Mouse (Mus musculus) embryonic facial prominence, embryonic 13.5 days (tissue): ENCODE results near the gene Rgs10. TPM values are rescaled to one million over a fixed set of nuclear protein-coding genes. Genes with fewer than 3 reads are reported as not detected.

ENCODE experiments used
- ATAC-seq: fragments of 200-750 bp; cut with Nextera tagmentation; 2 replicates; pipeline ENCODE4 v1.8.0; 2017; ENCODE audit warnings: low read depth; ENCODE audit not compliant: insufficient number of reproducible peaks, insufficient read depth, low FRiP score, low TSS enrichment
- H3K27ac ChIP-seq: fragments of 300-500 bp; sonication (generic); 2 replicates; pipeline ENCODE4 v1.5.1; 2015; ENCODE audit warnings: moderate library complexity, mild to moderate bottlenecking, inconsistent platforms
- H3K27me3 ChIP-seq: fragments of 300-500 bp; sonication (generic); 2 replicates; pipeline ENCODE4 v1.6.1; 2015; ENCODE audit warnings: mild to moderate bottlenecking, inconsistent platforms
- H3K36me3 ChIP-seq: fragments of 300-500 bp; sonication (generic); 2 replicates; pipeline ENCODE4 v1.6.1; 2015; ENCODE audit warnings: mild to moderate bottlenecking, inconsistent platforms
- H3K4me1 ChIP-seq: fragments of 300-500 bp; sonication (generic); 2 replicates; pipeline ENCODE4 v1.6.1; 2015; ENCODE audit warnings: inconsistent platforms
- H3K4me2 ChIP-seq: fragments of 300-500 bp; sonication (generic); 2 replicates; pipeline ENCODE4 v1.6.1; 2015; ENCODE audit warnings: moderate library complexity, mild to moderate bottlenecking, inconsistent platforms
- H3K4me3 ChIP-seq: fragments of 300-500 bp; sonication (generic); 2 replicates; pipeline ENCODE4 v1.5.1; 2015; ENCODE audit warnings: mild to moderate bottlenecking, inconsistent platforms
- H3K9ac ChIP-seq: fragments of 300-500 bp; sonication (generic); 2 replicates; pipeline ENCODE4 v1.6.1; 2015; ENCODE audit warnings: mild to moderate bottlenecking, inconsistent platforms
- H3K9me3 ChIP-seq: fragments of 300-500 bp; sonication (generic); 2 replicates; pipeline ENCODE4 v1.6.1; 2016; ENCODE audit warnings: inconsistent platforms
- WGBS: fragments of 180-500 bp; shearing (Covaris S2); methylation state at CpG from one replicate; pipeline ENCODE4 v1.1.7; 2015; ENCODE audit warnings: mixed read lengths; 5-methylcytosine and 5-hydroxymethylcytosine counted together
- polyA plus RNA-seq: library from polyadenylated mRNA; unstranded; fragments of >200 nt; fragmentation: Nextera tagmentation; extraction: Ambion mirVana; gene quantifications from 2 replicates; pipeline ENCODE4 v1.2.1, GENCODE M21; 2015

Rgs10 gene
- polyA plus RNA-seq, 1 experiment from 2014 or later, result 12.3 TPM

DNA sequence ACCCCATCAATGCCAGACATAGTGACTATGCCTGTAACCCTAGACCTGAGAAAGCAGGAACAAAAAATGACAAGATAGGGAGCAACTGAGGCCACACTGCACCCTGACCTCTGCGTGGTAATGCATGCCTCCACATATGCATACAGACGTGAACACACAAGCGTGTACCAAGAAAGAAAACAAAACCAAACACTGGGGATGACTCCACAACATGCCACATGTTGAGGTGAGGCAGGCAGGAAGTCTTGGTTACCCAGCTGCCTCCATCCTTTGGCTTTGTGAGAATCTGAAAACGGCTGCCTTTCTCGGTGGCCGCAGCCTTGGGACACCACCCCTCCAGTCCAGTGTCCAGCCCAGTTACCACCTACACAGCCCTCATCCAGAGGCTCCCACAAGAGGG, 49.7 kb downstream of the Rgs10 start:
- Histone ChIP-seq H3K9me3 (no peaks in the 10 kb centered on the region), H3K36me3 (no peaks in the 10 kb centered on the region), H3K27me3 (no peaks in the 10 kb centered on the region), H3K27ac (no peak overlapping the region), H3K4me1 (no peaks in the 10 kb centered on the region), H3K9ac (no peak overlapping the region), H3K4me3 (no peak overlapping the region), H3K4me2 (no peak overlapping the region)
- 91% methylated on average over 6 of the region's 6 CpGs for WGBS
- ATAC-seq, result no peak

DNA sequence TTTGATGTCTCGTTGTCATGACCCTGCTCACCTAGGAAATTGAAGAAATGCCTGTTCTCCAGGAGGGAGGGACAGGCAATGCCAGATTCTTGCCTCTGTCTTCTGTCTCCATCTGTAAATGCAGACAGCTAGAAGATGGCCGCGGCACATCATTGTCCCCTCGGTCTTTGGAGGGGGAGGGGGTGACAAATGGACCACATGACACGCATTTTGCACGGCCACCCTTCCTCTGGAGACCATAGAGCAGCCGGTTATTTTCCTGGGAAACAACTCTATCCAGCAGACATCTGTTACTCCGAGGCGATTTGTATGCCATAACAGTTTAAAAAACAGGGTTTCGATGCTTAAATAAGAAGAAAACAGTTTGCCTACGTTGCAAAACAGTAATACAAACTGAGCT, 51.9 kb downstream of the Rgs10 start:
- Histone ChIP-seq H3K4me3 (no peak overlapping the region), H3K36me3 (no peaks in the 10 kb centered on the region), H3K4me2 (no peak overlapping the region), H3K27ac (no peak overlapping the region), H3K4me1 (peaks cover 7% of the 10 kb centered on the region), H3K9me3 (no peaks in the 10 kb centered on the region), H3K9ac (no peak overlapping the region), H3K27me3 (no peaks in the 10 kb centered on the region)
- no peak for ATAC-seq
- 67% methylated on average over 11 of the region's 11 CpGs for WGBS

DNA sequence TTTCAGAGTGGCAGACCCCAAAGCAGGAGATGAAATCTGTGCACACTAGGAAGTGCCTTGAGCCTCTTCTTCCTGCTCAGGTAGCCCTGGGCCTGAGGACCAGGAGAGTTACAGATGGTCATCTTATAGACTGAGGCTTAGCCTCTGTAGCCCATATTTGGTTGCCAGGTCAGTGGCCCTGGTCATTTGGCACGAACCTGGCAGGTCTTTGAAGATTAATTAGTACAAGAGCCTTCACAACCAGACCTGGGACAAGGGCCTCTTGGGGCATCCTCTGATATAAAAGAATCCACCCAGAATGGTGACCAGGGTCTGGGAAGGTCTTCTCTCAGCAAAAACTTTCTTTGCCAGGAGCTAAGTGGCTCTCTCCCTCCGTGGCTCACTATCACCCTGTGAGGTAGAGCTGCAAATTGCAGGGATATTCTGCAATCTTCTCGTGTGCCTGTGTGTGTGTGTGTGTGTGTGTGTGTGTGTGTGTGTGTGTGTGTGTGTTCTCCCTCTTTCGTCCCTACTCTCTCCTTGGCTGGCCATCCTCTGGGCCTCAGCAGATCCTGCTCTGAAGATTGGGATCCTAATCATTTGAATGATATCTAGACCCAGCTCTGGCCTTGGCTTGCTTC, 53.4 kb downstream of the Rgs10 start:
- no peaks in the 10 kb centered on the region for H3K27me3 ChIP-seq
- H3K4me1 ChIP-seq, result peaks cover 7% of the 10 kb centered on the region
- H3K9me3 ChIP-seq, result no peaks in the 10 kb centered on the region
- no peak overlapping the region for H3K9ac ChIP-seq
- ATAC-seq, result no peak
- H3K36me3 ChIP-seq, result no peaks in the 10 kb centered on the region
- H3K27ac ChIP-seq, result no peak overlapping the region
- no peak overlapping the region for H3K4me2 ChIP-seq
- 61% methylated on average over 3 of the region's 4 CpGs for WGBS
- H3K4me3 ChIP-seq, result no peak overlapping the region

DNA sequence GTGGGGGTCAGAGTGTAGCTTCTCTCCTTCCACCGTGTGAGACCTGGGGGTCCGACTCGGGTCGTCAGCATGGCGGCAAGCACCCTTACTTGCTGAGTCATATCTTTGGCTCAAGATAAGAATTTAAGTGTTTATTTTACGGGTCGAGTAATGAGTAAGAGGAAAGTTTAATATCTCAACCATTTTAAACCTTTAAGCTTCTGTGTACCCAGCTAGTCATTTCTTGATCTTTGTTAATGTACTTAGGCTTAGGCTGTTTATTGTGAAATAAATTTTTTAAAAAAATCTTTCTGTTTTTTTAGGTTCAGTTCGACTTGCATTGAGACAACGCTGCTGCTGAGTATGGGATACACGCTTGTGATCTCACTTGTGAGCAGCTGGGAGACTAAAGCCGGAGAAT, 54.0 kb downstream of the Rgs10 start:
- Histone ChIP-seq H3K4me3 (no peak overlapping the region), H3K9ac (no peak overlapping the region), H3K9me3 (no peaks in the 10 kb centered on the region), H3K36me3 (no peaks in the 10 kb centered on the region), H3K4me2 (no peak overlapping the region), H3K4me1 (peaks cover 7% of the 10 kb centered on the region), H3K27me3 (no peaks in the 10 kb centered on the region), H3K27ac (no peak overlapping the region)
- no peak for ATAC-seq
- 89% methylated on average over 11 of the region's 11 CpGs for WGBS

DNA sequence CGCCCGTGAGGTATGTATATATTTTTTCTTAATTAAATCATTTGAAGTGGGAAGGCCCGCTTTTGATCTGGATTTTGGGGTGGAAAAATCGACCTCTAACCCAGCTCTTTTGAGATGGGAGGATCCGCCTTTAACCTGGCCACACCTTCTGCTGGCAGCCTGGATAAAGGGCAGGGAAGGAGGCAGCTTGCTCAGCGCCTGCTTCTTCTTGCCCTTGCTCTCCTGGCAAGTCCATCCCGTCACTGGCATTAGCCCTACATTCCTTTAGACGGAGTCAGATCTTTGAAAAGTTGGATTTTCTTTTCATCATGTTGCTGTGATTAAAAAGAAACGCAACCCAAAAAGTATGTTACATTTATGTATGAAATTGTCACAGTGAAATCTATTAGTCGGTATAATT, 54.8 kb downstream of the Rgs10 start:
- Histone ChIP-seq H3K4me3 (no peak overlapping the region), H3K4me2 (no peak overlapping the region), H3K9ac (no peak overlapping the region), H3K9me3 (no peaks in the 10 kb centered on the region), H3K4me1 (peaks cover 7% of the 10 kb centered on the region), H3K27ac (no peak overlapping the region), H3K36me3 (no peaks in the 10 kb centered on the region), H3K27me3 (no peaks in the 10 kb centered on the region)
- 40% methylated on average over 10 of the region's 10 CpGs for WGBS
- ATAC-seq, result no peak

DNA sequence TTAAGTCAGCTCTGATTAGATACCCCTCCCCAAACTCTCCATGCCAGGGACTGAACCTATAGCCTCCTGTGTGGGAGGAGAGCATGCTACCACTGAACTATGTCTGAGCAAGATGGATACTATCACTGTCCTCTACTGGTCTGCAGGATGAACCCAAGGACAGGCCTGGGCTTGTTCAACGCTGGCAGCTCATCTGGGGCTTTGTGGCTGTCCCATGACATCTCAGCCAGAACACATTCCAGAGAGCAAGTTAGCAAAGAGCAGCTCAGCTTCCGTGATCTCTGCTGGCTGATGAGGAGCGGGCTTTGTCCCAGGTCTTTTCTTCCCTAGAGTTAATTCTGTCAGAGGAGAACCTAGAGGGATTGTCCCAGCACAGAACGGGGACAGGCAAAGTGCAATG, 55.6 kb downstream of the Rgs10 start:
- Histone ChIP-seq H3K4me3 (no peak overlapping the region), H3K36me3 (no peaks in the 10 kb centered on the region), H3K9ac (no peak overlapping the region), H3K4me2 (no peak overlapping the region), H3K27ac (no peak overlapping the region), H3K27me3 (no peaks in the 10 kb centered on the region), H3K9me3 (no peaks in the 10 kb centered on the region), H3K4me1 (peaks cover 7% of the 10 kb centered on the region)
- 59% methylated on average over 4 of the region's 4 CpGs for whole genome bisulfite sequencing
- no peak for ATAC-seq

DNA sequence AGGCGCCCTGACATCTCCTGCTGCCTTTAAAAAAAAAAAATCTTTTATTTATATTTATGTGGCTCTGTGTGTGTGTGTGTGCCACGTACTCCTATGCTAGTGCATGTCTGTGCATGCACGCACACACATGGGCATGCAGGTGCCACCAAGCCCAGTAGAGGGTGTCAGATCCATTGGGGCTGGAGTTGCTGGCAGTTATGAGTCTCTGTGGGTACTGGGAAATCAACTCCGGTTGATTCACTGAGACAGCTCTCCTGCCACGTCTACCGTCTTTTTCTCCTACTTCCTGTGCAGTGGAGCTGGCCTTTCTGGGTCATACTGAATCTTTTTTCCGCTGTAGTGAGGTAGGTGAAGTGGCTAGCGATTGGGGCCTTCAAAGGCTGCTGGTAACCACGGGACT, 58.8 kb downstream of the Rgs10 start:
- Histone ChIP-seq H3K4me2 (no peak overlapping the region), H3K4me1 (peaks cover 13% of the 10 kb centered on the region), H3K27ac (no peak overlapping the region), H3K27me3 (no peaks in the 10 kb centered on the region), H3K36me3 (no peaks in the 10 kb centered on the region), H3K9me3 (no peaks in the 10 kb centered on the region), H3K9ac (no peak overlapping the region), H3K4me3 (no peak overlapping the region)
- ATAC-seq, result no peak
- 77% methylated on average over 9 of the region's 9 CpGs for WGBS

DNA sequence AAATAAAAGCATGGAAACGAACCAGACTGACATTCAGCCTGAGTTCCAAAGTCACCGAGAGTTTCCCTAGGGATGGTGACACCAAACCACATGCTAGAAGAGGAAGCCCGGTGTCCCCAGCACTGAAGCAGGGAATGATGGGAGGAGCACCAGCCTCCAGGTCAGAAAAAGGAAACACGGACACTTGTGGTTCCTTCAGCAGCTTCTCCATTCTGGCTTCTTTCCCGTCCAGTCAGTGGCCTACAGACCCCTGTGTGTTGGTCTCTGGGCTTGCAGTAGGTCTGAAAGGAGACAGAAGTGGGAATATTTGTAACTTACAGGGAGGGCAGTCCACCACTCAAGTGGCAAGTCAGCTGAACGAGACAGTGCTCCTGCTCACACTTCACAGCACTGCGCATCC, 59.4 kb downstream of the Rgs10 start:
- Histone ChIP-seq H3K9ac (no peak overlapping the region), H3K27ac (no peak overlapping the region), H3K9me3 (no peaks in the 10 kb centered on the region), H3K4me2 (no peak overlapping the region), H3K27me3 (no peaks in the 10 kb centered on the region), H3K4me1 (peaks cover 13% of the 10 kb centered on the region), H3K36me3 (no peaks in the 10 kb centered on the region), H3K4me3 (no peak overlapping the region)
- no peak for ATAC-seq
- whole genome bisulfite sequencing, result 74% methylated on average over 7 of the region's 7 CpGs

DNA sequence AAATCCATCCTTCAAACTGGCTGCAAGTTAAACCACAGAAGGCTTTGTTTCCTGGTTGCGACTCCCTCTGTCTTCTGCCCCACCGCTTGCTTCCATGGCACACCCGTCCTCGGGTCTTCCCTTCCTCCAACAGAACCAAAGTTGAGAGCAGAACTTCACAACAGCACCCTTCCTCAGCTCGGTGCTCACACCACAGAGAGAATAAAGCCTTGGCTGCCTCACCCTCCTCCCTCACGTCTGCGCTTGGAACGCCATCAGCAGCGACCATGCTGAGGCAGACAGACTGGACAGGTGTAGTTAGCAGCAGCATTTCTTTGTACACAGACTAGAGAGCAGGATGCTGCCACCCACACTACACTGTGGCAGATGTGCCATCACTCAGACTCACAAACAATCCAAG, 59.8 kb downstream of the Rgs10 start:
- Histone ChIP-seq H3K9me3 (no peaks in the 10 kb centered on the region), H3K36me3 (no peaks in the 10 kb centered on the region), H3K4me2 (no peak overlapping the region), H3K4me1 (peaks cover 12% of the 10 kb centered on the region), H3K27ac (no peak overlapping the region), H3K27me3 (no peaks in the 10 kb centered on the region), H3K9ac (no peak overlapping the region), H3K4me3 (no peak overlapping the region)
- 79% methylated on average over 9 of the region's 9 CpGs for WGBS
- no peak for ATAC-seq

DNA sequence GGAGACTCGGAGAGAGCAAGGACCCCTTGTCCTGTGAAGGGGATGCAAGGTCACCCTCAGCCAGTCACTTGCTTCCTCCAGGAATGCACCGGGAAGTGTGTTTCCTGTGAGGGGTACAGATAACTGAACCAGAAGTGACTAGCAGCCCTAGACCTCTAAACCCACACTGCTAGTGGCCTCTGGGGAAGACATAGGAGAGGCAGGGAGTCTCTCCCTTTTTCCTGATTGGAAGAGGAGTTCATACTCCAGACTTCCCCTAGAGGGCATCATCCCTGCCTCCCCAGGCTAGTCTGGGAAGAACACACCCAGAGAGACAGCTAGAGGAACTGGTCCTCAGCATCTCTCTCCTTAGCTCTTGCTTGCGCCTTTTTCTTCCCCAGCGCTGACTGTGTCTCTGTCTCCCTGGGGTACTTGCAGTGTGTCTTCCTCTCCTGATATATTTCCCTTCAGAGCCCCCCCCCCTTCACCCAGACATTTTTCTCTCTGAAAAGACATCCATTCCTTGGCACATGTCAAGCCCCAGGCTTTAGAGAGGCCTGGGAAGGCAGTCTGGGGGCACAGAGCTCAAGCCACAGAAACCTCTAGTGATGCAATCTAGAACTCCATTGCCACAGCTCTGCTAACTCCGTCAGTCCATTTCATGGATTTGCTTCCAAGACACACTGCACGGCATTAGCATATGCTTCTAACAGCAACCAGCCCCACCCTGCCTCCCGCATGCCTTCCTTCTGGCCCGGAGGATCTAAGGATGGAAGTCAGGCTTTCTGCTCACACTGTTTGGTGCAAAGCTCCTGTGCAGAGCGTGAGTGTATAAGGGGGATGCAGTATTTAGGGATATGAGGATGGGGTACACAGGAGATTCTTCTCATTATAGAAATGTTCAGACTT, 61.4 kb downstream of the Rgs10 start:
- Histone ChIP-seq H3K4me2 (no peak overlapping the region), H3K4me3 (no peak overlapping the region), H3K27ac (no peak overlapping the region), H3K9ac (no peak overlapping the region), H3K36me3 (no peaks in the 10 kb centered on the region), H3K27me3 (no peaks in the 10 kb centered on the region), H3K9me3 (no peaks in the 10 kb centered on the region), H3K4me1 (peaks cover 6% of the 10 kb centered on the region; the same call in 1 of the 2 replicates)
- 59% methylated on average over 9 of the region's 9 CpGs for WGBS
- no peak for ATAC-seq

DNA sequence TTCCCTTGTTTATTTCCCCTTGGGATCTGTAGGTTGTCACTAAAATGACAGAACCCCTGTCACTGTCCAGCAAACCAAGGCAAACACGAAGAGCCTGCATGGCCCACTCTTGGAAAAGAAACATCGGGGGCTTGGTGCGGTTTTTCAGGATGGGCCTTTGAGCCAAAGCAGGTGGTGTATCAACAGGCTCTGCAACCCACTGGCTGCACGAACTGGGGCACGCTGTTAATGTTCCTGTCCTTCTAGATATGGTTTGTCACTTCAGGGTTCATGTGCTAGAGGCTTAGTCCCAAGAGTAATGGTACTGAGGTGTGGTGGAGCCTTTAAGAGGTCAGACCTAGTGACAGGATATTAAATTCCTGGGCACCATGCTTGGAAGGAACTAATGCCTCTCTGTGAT, 63.1 kb downstream of the Rgs10 start:
- no peaks in the 10 kb centered on the region for H3K9me3 ChIP-seq
- no peaks in the 10 kb centered on the region for H3K27me3 ChIP-seq
- no peak for ATAC-seq
- no peaks in the 10 kb centered on the region for H3K36me3 ChIP-seq
- H3K4me3 ChIP-seq, result no peak overlapping the region
- no peak overlapping the region for H3K9ac ChIP-seq
- H3K27ac ChIP-seq, result no peak overlapping the region
- H3K4me1 ChIP-seq, result peaks cover 6% of the 10 kb centered on the region; the same call in 1 of the 2 replicates
- 86% methylated on average over 5 of the region's 5 CpGs for WGBS
- no peak overlapping the region for H3K4me2 ChIP-seq

DNA sequence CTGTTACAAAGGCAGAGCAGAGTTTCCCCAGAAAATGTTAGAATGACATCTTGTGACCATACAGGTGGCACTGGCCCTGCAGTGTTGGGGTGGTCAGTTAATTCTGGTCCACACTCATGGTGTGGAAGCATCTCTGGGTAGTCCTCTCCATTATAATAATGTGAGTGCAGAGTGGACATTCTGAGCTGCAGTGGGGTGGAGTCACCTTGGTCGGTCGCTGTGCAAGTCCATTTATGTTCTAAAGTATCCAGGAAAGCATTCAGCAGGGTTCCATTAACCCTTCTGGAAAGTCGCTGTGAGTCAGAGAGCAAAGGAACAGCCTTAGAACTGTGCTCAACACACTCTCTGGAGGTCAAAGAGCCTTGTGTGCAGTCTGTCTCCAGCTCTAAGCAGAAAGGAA, 65.8 kb downstream of the Rgs10 start:
- H3K9ac ChIP-seq, result no peak overlapping the region
- no peak for ATAC-seq
- no peaks in the 10 kb centered on the region for H3K27me3 ChIP-seq
- no peaks in the 10 kb centered on the region for H3K9me3 ChIP-seq
- WGBS, result 75% methylated on average over 3 of the region's 3 CpGs
- no peaks in the 10 kb centered on the region for H3K36me3 ChIP-seq
- no peak overlapping the region for H3K4me3 ChIP-seq
- H3K4me1 ChIP-seq, result peaks cover 6% of the 10 kb centered on the region; the same call in 1 of the 2 replicates
- H3K4me2 ChIP-seq, result no peak overlapping the region
- H3K27ac ChIP-seq, result no peak overlapping the region
